Mouse (Mus musculus) lung, postnatal 0 days (tissue): ENCODE data around the gene E4f1.

Experiments
- CTCF ChIP-seq: IDR thresholded peaks from 2 replicates; pipeline ENCODE4 v1.5.1; 2016; ENCODE audit warnings: antibody characterized with exemption, mild to moderate bottlenecking
- EP300 ChIP-seq: IDR thresholded peaks from 2 replicates; pipeline ENCODE4 v1.6.1; 2016; ENCODE audit warnings: antibody characterized with exemption, mild to moderate bottlenecking, control low read depth

- TF ChIP-seq CTCF (peak; percentile 81), EP300 (no peak)
Measured at GRCm38 (mm10) chr17:24437016-24437415, 33.1 kb downstream of the E4f1 start.
